Mouse (Mus musculus) brown adipose tissue, adult 24 weeks (tissue): ENCODE data around the gene Tfap2e. TPM values are rescaled to one million over a fixed set of nuclear protein-coding genes. Genes with fewer than 3 reads are reported as not detected.
A peak's percentile ranks its signal among the peaks of the same experiment; 100 is the strongest.

Experiments
- H3K27ac ChIP-seq: fragments of 200-500 bp; replicated peaks from 2 replicates; pipeline ENCODE4 v1.5.1; 2012; ENCODE audit warnings: low read depth, mild to moderate bottlenecking, low read length
- H3K4me1 ChIP-seq: fragments of 200-500 bp; 2 replicates; pipeline ENCODE4 v1.6.1; 2012; ENCODE audit warnings: low read length, mixed read lengths; ENCODE audit not compliant: control insufficient read depth, insufficient read depth, insufficient read length
- H3K4me3 ChIP-seq: fragments of 200-500 bp; 2 replicates; pipeline ENCODE4 v1.5.1; 2012; ENCODE audit warnings: low read depth, mild to moderate bottlenecking, low read length, moderate library complexity; ENCODE audit not compliant: insufficient read depth
- polyA plus RNA-seq: library from polyadenylated mRNA; stranded (reverse); fragments of >200 nt; gene quantifications from 2 replicates; pipeline ENCODE4 v1.2.4, GENCODE M21; 2012; ENCODE audit not compliant: missing spikeins, insufficient read depth, insufficient read length

Gene Tfap2e
- polyA plus RNA-seq, 1 experiment, result not detected

GRCm38 (mm10) chr4:126743713-126744112 is 7.7 kb upstream of the Tfap2e start:
- no peak overlapping the region for H3K4me3 ChIP-seq
- H3K4me1 ChIP-seq, result no peaks in the 10 kb centered on the region
- H3K27ac ChIP-seq, result no peak overlapping the region

DNA sequence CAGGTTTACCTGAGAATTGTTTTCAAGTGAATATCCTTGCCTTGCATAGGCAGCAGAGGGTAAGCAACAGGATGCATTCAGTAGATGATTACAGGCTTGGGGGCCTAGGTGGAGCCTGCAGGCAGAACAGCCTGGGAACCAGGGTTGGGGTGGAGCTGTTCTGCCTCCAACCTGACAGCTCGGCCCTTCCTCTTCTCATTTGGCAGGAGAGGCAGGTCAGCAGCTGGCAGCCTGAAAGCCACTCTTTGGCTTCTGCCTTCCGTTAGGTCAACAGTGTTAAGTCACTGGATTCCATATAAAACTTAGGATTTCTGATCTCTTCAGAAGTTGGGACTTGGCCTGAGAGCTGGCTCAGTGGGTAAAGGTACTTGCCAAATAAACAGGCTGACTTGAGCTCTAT is 6.9 kb upstream of the Tfap2e start:
- no peaks in the 10 kb centered on the region for H3K4me1 ChIP-seq
- no peak overlapping the region for H3K27ac ChIP-seq
- H3K4me3 ChIP-seq, result no peak overlapping the region

- Histone ChIP-seq H3K4me1 (no peaks in the 10 kb centered on the region), H3K27ac (no peak overlapping the region), H3K4me3 (no peak overlapping the region)
Observed at GRCm38 (mm10) chr4:126741448-126741847, 5.4 kb upstream of the Tfap2e start.

GRCm38 (mm10) chr4:126739966-126740676 is 4.1 kb upstream of the Tfap2e start:
- H3K27ac ChIP-seq, result no peak overlapping the region
- no peak overlapping the region for H3K4me3 ChIP-seq
- H3K4me1 ChIP-seq, result no peaks in the 10 kb centered on the region

DNA sequence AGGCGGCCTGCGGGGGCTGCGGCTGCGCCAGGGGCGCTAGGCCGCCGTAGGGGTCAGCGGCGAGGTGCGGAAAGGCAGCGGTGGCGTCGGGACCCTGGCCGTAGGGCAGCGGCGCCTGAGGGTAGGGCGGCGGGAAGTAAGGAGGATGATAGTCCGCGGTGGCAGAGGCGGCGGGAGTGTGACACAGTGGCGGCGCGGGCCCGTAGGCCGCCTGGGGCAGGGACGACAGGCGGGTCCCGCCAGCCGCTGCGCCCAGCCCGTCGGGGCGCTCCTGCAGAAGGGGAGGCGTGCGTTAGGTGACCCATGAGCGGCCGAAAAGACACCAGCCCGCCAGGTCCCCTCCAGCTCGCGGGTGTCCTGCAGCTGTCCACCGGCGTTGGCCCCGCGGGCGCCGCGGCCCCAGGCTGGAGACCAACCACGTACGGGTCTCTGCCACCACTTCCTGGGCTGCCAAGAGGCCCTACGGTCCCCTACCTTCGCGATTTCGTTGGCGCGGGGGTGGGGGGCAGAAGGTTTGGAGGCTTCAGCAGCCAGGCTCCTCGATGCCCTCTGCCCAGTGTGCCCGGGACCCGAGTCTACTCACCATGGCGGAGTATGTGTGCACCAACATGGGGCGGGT is 549 bp downstream of the Tfap2e start:
- peak overlapping the region; percentile 48 for H3K4me3 ChIP-seq
- no peak overlapping the region for H3K27ac ChIP-seq
- no peaks in the 10 kb centered on the region for H3K4me1 ChIP-seq

DNA sequence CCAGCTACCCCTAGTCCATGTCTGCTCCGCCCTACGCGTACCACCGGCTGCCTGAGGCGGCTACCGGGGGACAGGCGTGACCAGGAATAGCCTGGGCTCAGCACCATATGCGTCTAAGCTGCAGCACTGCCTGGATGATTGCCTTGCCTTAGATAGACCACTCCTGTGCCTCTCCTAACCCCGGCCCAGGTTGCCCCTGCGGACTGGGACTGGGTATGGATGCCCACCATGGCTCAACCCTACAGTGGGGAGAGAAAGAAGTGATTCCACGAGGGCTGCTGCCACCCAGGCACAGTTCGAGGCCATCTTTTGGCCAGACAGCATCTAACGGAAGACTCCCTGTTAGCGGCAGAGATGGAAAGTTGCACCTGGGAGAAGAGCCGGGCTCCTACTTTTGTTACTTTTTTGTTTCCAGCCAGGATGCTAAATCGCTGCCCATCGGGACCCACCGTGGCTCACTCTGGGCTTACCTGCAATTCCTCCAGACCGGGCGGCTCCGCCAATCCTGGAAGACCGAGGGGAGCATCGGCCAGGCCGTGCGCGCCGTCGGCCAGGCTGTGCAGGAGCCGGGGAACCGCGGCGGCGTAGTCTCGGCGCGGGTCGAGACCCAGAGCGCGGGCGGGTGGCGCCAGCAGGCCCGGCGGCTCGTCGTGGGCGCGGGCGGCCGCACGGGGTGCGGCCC is 1.2 kb downstream of the Tfap2e start:
- Histone ChIP-seq H3K27ac (no peak overlapping the region), H3K4me3 (peak overlapping the region; percentile 48), H3K4me1 (no peaks in the 10 kb centered on the region)

DNA sequence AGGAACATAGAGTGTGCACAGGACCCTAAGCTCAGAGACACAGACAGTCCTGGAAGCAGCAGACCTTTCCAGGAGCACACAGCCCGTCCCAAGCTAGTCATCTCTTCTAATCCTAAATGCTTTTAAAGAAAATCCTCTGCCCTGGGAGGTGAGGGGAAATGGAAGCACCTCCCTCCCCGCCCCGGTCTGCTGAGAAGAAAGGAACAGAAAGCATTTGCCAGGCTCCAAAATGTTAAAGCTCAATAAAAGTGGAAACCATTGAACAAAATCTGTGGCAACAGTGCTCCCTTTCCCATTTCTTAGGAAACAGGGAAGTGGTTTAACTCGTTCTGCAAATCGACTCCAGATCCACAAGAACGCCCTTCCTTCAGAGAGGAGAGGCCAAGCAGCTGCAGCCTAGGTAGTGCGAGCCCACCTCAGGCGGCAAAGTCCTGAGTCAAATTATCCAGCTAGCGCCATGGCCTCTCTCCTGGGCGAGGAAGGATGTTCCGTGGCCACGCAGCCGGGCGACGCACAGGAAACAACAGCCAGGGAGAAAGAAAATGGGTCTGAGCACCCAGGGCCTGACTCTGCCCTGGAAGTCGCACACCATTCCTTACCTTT is 1.9 kb downstream of the Tfap2e start:
- Histone ChIP-seq H3K4me3 (peak overlapping the region; percentile 7; the same call in 1 of the 2 replicates), H3K4me1 (no peaks in the 10 kb centered on the region), H3K27ac (no peak overlapping the region)

DNA sequence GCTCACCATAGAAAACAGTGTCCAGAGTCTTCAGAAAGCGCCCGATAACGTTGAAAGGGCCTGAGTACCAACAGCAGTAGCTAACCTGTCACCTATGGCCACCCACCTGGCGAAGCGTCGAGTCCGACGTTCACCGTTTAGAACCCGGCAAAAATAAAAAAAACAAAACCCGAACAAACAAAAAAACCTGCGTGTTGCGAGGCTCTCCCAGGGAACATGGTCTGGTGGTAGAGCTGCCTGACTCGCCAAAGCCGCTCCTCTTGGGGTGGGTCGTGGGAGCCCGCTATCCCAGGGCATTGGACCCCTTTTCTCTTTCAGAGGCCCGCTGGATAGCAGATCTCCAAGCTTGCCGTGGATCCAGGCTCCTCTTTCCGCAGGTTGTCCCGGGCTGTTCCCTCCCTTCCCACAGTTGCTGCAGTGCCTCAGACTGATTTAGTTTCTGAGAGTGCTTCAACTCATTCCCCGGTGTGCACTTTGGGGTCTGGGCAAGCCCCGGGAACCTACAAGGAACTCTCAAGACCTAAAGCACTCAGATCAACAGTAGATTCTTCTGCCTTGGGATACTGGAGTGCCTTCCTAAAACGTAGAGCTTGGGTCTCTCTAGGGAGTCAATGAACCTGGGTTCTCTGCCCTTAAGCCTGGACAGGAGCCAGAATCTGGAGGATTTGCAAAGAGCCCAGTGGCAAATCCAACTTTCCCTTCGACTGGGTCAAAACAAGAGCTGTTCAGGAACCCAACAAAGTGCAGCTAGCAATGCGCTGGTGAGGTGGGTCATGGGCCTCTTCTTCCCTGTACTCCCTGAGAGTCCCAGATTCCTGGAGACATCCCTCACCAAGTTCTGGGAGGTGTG is 3.3 kb downstream of the Tfap2e start:
- Histone ChIP-seq H3K4me3 (no peak overlapping the region), H3K27ac (no peak overlapping the region), H3K4me1 (no peaks in the 10 kb centered on the region)

- Histone ChIP-seq H3K4me3 (no peak overlapping the region), H3K27ac (no peak overlapping the region), H3K4me1 (no peaks in the 10 kb centered on the region)
Observed at GRCm38 (mm10) chr4:126732111-126732510, 3.9 kb downstream of the Tfap2e start.

DNA sequence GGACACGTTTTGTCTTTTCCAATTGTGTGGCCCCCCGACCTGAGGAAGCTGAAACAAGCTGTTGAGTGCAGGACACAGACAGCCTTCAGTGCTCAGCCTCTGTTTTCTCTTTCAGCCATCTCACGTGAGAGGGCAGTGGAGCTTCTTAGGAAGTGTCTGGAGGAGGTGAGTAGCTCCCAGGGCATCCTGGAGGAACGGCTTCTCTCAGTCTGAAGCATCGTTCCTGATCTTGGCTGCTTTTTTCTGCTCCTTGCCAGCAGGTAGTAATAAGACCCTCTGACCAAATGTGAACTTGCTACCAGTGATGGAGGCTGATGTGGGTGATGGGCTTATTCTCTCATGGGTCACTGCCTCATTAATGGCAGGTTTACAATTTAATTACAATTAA is 28.6 kb downstream of the Tfap2e start:
- H3K4me1 ChIP-seq, result no peaks in the 10 kb centered on the region
- no peak overlapping the region for H3K27ac ChIP-seq
- H3K4me3 ChIP-seq, result no peak overlapping the region

DNA sequence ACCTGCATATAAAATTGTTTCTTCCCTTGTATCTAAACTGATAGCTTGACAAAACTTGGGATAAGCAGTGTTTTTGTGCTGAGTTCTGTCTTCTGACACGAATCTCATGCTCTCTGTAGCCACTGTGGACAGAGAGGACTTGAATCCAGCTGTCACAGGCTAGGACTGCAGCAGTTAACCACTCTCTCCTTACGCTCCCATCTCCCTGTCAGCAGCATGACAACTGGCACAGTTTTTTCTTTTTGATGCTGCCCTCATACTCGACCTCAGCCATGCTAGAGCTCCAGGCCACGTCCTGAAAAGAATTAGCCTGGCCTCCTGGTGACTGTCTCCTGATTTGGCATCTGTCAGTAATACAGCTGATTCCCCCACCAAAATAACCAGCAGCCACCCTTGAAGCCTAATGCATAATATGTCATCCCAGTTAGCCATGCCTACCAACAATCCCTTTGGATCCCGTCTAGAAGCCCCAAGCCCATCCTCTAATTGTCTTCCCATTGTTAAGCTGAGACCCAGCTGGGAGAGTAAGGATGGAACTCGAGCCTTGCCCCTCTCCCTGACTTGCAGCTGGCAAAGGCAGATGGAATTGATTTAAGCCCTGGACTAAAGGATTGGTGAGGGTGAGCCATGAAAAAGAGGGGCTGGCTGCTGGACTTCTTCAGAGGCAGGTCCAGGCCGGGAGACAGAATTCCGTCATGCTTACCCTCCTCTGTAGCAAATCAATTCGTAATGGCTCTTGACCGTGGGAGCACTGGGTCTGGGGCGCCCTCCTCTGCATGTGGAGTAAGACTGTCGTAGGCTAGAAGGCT is 29.2 kb downstream of the Tfap2e start:
- no peak overlapping the region for H3K27ac ChIP-seq
- no peak overlapping the region for H3K4me3 ChIP-seq
- H3K4me1 ChIP-seq, result no peaks in the 10 kb centered on the region

GRCm38 (mm10) chr4:126696908-126697307 is 39.1 kb downstream of the Tfap2e start:
- Histone ChIP-seq H3K4me3 (no peak overlapping the region), H3K27ac (no peak overlapping the region), H3K4me1 (no peaks in the 10 kb centered on the region)

GRCm38 (mm10) chr4:126693021-126693420 is 43.0 kb downstream of the Tfap2e start:
- H3K4me1 ChIP-seq, result no peaks in the 10 kb centered on the region
- H3K27ac ChIP-seq, result no peak overlapping the region
- no peak overlapping the region for H3K4me3 ChIP-seq

- Histone ChIP-seq H3K4me1 (no peaks in the 10 kb centered on the region), H3K27ac (no peak overlapping the region), H3K4me3 (no peak overlapping the region)
Observed at GRCm38 (mm10) chr4:126689457-126689856, 46.6 kb downstream of the Tfap2e start.
